Mouse (Mus musculus) intestine, embryonic 14.5 days (tissue): ENCODE measurements at regions not wholly inside any gene's neighbourhood (a gene's known extent, or its start where the extent isn't known, plus 50 kb on each side); places are given as distances from the start of the nearest gene placed in this dataset.

Experiments used
- ATAC-seq: fragments of 200-750 bp; cut with Nextera tagmentation; replicated peaks from 2 replicates; pipeline ENCODE4 v1.8.0; 2017; ENCODE audit warnings: low read depth, moderate number of reproducible peaks, moderate TSS enrichment, moderate library complexity; ENCODE audit not compliant: low FRiP score, low TSS enrichment
- DNase-seq: peaks from one replicate; pipeline ENCODE4 v3.0.0-alpha.2; 2018; ENCODE audit warnings: low spot score
- H3K27ac ChIP-seq: fragments of 300-500 bp; sonication (generic); 2 replicates; pipeline ENCODE4 v1.5.1; 2014; ENCODE audit warnings: low read depth, mild to moderate bottlenecking, control low read depth
- H3K27me3 ChIP-seq: fragments of 300-500 bp; sonication (generic); replicated peaks from 2 replicates; pipeline ENCODE4 v1.6.1; 2014; ENCODE audit warnings: low read length, control low read depth; ENCODE audit not compliant: control insufficient read depth, insufficient read depth
- H3K36me3 ChIP-seq: fragments of 300-500 bp; sonication (generic); 2 replicates; pipeline ENCODE4 v1.6.1; 2014; ENCODE audit warnings: low read length, control low read depth; ENCODE audit not compliant: control insufficient read depth, insufficient read depth
- H3K4me1 ChIP-seq: fragments of 300-500 bp; sonication (generic); replicated peaks from 2 replicates; pipeline ENCODE4 v1.6.1; 2014; ENCODE audit warnings: low read length, control low read depth, mixed read lengths; ENCODE audit not compliant: control insufficient read depth, insufficient read depth
- H3K4me2 ChIP-seq: fragments of 300-500 bp; sonication (generic); 2 replicates; pipeline ENCODE4 v1.6.1; 2014; ENCODE audit warnings: low read length
- H3K4me3 ChIP-seq: fragments of 300-500 bp; sonication (generic); 2 replicates; pipeline ENCODE4 v1.5.1; 2014; ENCODE audit warnings: low read depth, low read length, control low read depth, mixed read lengths
- H3K9ac ChIP-seq: fragments of 300-500 bp; sonication (generic); 2 replicates; pipeline ENCODE4 v1.6.1; 2014; ENCODE audit warnings: mild to moderate bottlenecking, low read length
- H3K9me3 ChIP-seq: fragments of 300-500 bp; sonication (generic); 2 replicates; pipeline ENCODE4 v1.6.1; 2016; ENCODE audit warnings: low read length, control low read depth; ENCODE audit not compliant: control insufficient read depth
- WGBS: fragments of 180-500 bp; shearing (Covaris S2); extraction: QIAGEN DNeasy Blood & Tissue Kit; methylation state at CpG from one replicate; pipeline ENCODE4 v1.1.7; 2014; 5-methylcytosine and 5-hydroxymethylcytosine counted together

DNA sequence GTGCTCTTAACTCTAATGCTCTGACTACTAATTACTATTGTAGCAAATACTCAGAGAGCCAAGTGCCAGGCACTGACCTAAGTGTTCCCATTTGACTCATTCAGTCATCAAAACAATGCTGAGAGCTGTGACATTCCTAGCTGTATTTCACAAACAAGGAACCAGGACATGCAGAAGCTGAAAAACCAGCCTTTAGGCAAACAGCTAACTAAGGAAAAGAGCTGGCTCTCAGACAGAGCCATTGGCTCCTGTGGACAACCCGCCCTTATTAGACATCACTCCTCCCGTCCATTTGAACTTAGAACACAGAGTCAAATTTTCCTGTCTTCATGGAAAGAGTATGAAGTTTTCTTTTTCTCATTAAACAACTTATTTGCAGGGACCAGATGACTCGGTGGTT is 88.5 kb upstream of the Zfp648 start:
- 67% methylated on average over 3 of the region's 3 CpGs for WGBS
- H3K27ac ChIP-seq = no peak overlapping the region

DNA sequence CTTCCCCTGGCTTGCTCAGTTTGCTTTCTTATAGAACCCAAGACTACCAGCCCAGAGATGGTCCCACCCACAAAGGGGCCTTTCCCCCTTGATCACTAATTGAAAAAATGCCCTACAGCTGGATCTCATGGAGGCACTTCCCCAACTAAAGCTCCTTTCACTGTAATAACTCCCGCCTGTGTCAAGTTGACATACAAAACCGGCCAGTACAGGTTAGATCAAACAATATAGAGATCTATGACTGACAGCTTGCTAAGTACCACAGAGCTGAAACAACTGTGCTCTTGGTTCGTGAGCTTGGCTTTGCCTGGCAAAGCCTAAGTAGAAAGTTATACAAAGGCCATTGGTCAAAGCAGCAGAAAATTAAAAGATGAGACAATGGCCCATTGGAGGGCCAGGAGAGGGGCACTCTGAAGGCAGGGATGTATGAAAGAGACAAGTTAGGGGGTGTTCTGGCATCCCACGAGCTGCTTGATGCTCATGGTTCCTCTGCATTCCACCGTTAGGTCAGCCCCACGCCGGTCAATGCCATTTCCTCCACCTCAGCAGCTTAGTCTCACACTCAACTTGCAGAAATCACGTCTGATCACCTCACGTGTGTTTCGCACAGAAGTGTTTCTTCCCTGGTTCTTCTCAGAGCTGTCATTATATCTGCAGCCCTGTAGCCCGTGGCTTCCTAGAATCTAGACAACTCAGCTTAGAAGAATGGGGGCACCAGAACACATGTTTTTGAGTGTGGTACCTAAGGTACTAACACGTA is 87.5 kb upstream of the Zfp648 start:
- Histone ChIP-seq H3K36me3 (no peaks in the 10 kb centered on the region), H3K4me1 (0 out of 2 replicates have a peak, but pooled peaks cover 7% of the 10 kb centered on the region), H3K27ac (no peak overlapping the region), H3K4me3 (no peak overlapping the region), H3K9ac (no peak overlapping the region), H3K27me3 (no peaks in the 10 kb centered on the region), H3K4me2 (no peak overlapping the region), H3K9me3 (no peaks in the 10 kb centered on the region)
- ATAC-seq (no peak), DNase-seq (peak; percentile 15)
- WGBS = 78% methylated on average over 12 of the region's 12 CpGs

More for the DNA sequence above, 88.5 kb upstream of the Zfp648 start:
- no peaks in the 10 kb centered on the region for H3K36me3 ChIP-seq
- ATAC-seq (no peak), DNase-seq (peak; percentile 15)
- no peaks in the 10 kb centered on the region for H3K27me3 ChIP-seq
- no peak overlapping the region for H3K9ac ChIP-seq
- H3K9me3 ChIP-seq = no peaks in the 10 kb centered on the region
- no peak overlapping the region for H3K4me2 ChIP-seq
- 0 out of 2 replicates have a peak, but pooled peaks cover 4% of the 10 kb centered on the region for H3K4me1 ChIP-seq
- no peak overlapping the region for H3K4me3 ChIP-seq

- no peak overlapping the region for H3K4me2 ChIP-seq
- no peaks in the 10 kb centered on the region for H3K9me3 ChIP-seq
- H3K27me3 ChIP-seq = no peaks in the 10 kb centered on the region
- ATAC-seq (no peak), DNase-seq (peak; percentile 12)
- H3K4me3 ChIP-seq = no peak overlapping the region
- H3K27ac ChIP-seq = no peak overlapping the region
- WGBS = 79% methylated on average over 7 of the region's 7 CpGs
- H3K9ac ChIP-seq = no peak overlapping the region
- 0 out of 2 replicates have a peak, but pooled peaks cover 7% of the 10 kb centered on the region for H3K4me1 ChIP-seq
- no peaks in the 10 kb centered on the region for H3K36me3 ChIP-seq
Observed at GRCm38 (mm10) chr1:154116188-154116710, 84.7 kb upstream of the Zfp648 start.

GRCm38 (mm10) chr1:154117346-154117687 is 83.7 kb upstream of the Zfp648 start:
- DNase-seq (no peak), ATAC-seq (no peak)
- no peaks in the 10 kb centered on the region for H3K27me3 ChIP-seq
- no peaks in the 10 kb centered on the region for H3K36me3 ChIP-seq
- WGBS = 22% methylated on average over 11 of the region's 11 CpGs
- peak overlapping the region; percentile 34; the same call in 1 of the 2 replicates for H3K27ac ChIP-seq
- peak overlapping the region; percentile 42 for H3K4me2 ChIP-seq
- H3K4me1 ChIP-seq = 0 out of 2 replicates have a peak, but pooled peaks cover 7% of the 10 kb centered on the region
- no peaks in the 10 kb centered on the region for H3K9me3 ChIP-seq
- H3K4me3 ChIP-seq = no peak overlapping the region
- peak overlapping the region; percentile 8; the same call in 1 of the 2 replicates for H3K9ac ChIP-seq

- Histone ChIP-seq H3K27ac (peak overlapping the region; percentile 34; the same call in 1 of the 2 replicates), H3K9me3 (no peaks in the 10 kb centered on the region), H3K4me1 (0 out of 2 replicates have a peak, but pooled peaks cover 7% of the 10 kb centered on the region), H3K4me3 (no peak overlapping the region), H3K4me2 (peak overlapping the region; percentile 42), H3K9ac (peak overlapping the region; percentile 8; the same call in 1 of the 2 replicates), H3K27me3 (no peaks in the 10 kb centered on the region), H3K36me3 (no peaks in the 10 kb centered on the region)
- WGBS = 32% methylated on average over 20 of the region's 20 CpGs
- peak; percentile 68 for DNase-seq
- peak; percentile 76 for ATAC-seq
Observed at GRCm38 (mm10) chr1:154117688-154118373, 83.2 kb upstream of the Zfp648 start.

DNA sequence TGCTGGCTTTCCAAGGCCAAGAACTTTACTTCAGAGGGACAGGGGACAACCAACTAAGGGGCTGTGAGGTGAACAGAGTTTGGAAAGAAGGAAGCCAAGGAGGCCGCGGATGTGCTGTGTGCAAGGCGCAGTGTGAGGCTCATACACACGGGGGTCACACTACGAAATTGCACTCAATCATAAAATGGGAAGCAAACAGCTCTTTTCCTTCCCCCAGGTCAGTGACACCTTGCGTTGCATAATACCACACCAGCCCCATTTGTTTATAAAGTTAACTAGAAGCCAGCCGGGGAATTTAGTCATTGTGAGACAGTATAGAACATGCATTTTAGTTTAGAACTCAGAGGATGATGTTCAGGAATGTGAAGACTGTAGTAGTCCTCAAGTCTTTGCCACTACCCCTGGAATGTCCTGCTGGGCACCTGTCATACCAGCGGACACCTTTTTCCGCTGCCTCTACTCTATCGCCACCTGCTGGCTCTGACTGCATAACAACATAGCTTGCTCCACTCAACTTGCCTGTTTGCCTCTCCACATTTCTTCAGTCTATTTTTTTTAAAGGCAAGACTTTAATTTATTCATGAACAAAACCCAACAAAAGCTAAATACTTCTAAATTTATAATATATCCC is 82.5 kb upstream of the Zfp648 start:
- DNase-seq (peak; percentile 81), ATAC-seq (peak; percentile 62; the same call in 1 of the 2 replicates)
- H3K27ac ChIP-seq = no peak overlapping the region
- 43% methylated on average over 10 of the region's 10 CpGs for WGBS
- no peaks in the 10 kb centered on the region for H3K9me3 ChIP-seq
- no peak overlapping the region for H3K4me3 ChIP-seq
- H3K4me2 ChIP-seq = no peak overlapping the region
- no peak overlapping the region for H3K9ac ChIP-seq
- no peaks in the 10 kb centered on the region for H3K27me3 ChIP-seq
- H3K36me3 ChIP-seq = no peaks in the 10 kb centered on the region
- 0 out of 2 replicates have a peak, but pooled peaks cover 7% of the 10 kb centered on the region for H3K4me1 ChIP-seq

GRCm38 (mm10) chr1:154119611-154120010 is 81.4 kb upstream of the Zfp648 start:
- ATAC-seq = no peak
- 87% methylated on average over 5 of the region's 5 CpGs for WGBS
- Histone ChIP-seq H3K4me2 (no peak overlapping the region), H3K4me1 (0 out of 2 replicates have a peak, but pooled peaks cover 7% of the 10 kb centered on the region), H3K4me3 (no peak overlapping the region), H3K9ac (no peak overlapping the region), H3K27ac (no peak overlapping the region), H3K36me3 (no peaks in the 10 kb centered on the region), H3K27me3 (no peaks in the 10 kb centered on the region), H3K9me3 (no peaks in the 10 kb centered on the region)
- peak; percentile 41 for DNase-seq

GRCm38 (mm10) chr1:154120693-154121092 is 80.3 kb upstream of the Zfp648 start:
- Histone ChIP-seq H3K4me2 (no peak overlapping the region), H3K36me3 (no peaks in the 10 kb centered on the region), H3K4me3 (no peak overlapping the region), H3K27ac (no peak overlapping the region), H3K9ac (no peak overlapping the region), H3K4me1 (0 out of 2 replicates have a peak, but pooled peaks cover 7% of the 10 kb centered on the region), H3K9me3 (no peaks in the 10 kb centered on the region), H3K27me3 (no peaks in the 10 kb centered on the region)
- WGBS = 22% methylated on average over 1 of the region's 1 CpGs
- DNase-seq (peak; percentile 66), ATAC-seq (0 out of 2 replicates have a peak, but pooled peaks have one; percentile 28)
